Mouse (Mus musculus): Measurements from ENCODE around the gene Fgfr2.

DNA sequence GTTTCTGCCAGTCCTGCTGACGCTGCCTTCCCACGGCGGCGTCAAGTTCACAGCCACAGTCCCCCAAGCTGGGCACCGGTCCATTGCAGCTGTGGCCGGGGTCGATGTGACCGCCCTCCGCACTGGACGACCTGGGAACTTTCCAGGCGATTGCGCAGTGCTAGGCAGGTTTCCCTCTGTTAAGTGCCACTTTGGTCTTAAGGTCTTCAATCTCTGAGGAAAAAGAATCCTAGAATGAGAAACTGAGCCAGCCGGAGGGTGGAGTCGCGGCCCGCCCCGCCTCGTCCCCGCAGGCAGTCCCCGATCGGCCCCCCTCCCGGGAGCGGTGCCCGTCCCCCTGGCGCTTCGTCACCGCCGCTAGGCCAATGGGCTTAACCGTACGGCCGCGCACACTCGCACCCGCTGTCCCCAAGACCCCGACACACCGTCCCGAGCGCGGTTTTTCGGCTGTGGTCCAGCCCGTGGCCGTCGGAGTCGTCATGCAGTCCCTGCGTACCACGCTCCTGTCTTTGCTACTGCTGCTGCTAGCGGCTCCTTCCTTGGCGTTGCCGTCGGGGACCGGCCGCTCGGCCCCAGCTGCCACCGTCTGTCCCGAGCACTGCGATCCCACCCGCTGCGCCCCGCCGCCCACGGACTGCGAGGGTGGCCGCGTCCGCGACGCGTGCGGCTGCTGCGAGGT is 2187.2 kb downstream of the Fgfr2 start, which contains the start of gene Htra1:
- TF ChIP-seq CTCF (IDR thresholded peaks at IDR 0.05; ENCODE audit: control insufficient read depth, insufficient read depth, insufficient read length) (no peak), MAX (IDR thresholded peaks at IDR 0.05) (no peak), MYOD1 (IDR thresholded peaks at IDR 0.05; ENCODE audit: control insufficient read depth, insufficient read length, low read depth) (peak; percentile 42), CEBPB (IDR thresholded peaks at IDR 0.05; ENCODE audit: low read depth) (no peak), USF1 (IDR thresholded peaks at IDR 0.05; ENCODE audit: low read depth) (no peak)
